Mouse (Mus musculus) heart, postnatal 0 days (tissue): ENCODE measurements around the gene Cdca7l.

Source experiments
- CTCF ChIP-seq: IDR thresholded peaks from 2 replicates; pipeline ENCODE4 v1.5.1; 2016; ENCODE audit warnings: antibody characterized with exemption, control low read depth, low read depth
- EP300 ChIP-seq: IDR thresholded peaks from 2 replicates; pipeline ENCODE4 v1.6.1; 2016; ENCODE audit warnings: antibody characterized with exemption, low read depth

DNA sequence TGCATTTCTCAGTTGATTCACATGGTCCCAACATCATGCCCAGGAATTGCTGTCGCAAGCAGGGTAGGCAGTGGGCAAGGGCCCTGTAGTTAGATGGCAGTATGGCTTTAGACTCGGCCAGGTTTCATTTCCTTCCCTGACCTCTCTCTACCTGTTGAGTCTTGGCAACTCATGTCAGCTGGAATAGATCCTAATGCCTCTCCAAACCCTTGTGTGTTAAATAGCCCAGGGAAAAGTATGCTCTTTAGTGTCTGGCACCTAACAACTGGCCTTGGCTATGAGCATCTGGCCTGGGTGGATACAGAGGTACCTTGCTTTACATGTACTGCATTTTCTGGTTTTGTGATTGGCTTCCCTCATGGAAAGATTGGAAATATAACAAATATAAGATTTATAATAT, 80.5 kb downstream of the Cdca7l start:
- no peak for TF ChIP-seq CTCF
- no peak for TF ChIP-seq EP300
